Mouse (Mus musculus) heart, embryonic 12.5 days (tissue): Measurements from ENCODE around the gene Spem2. TPM values are rescaled to one million over a fixed set of nuclear protein-coding genes. Genes with fewer than 3 reads are reported as not detected.
"Not testable (repeated sequence)": the region's sequence is repeated elsewhere in the genome, so short reads cannot be mapped to it uniquely, and the experiment has no call there.

Source experiments
- ATAC-seq: fragments of 200-750 bp; cut with Nextera tagmentation; 2 replicates; pipeline ENCODE4 v1.8.0; 2017; ENCODE audit warnings: moderate TSS enrichment, moderate library complexity; ENCODE audit not compliant: insufficient number of reproducible peaks, low FRiP score
- H3K27ac ChIP-seq: fragments of 300-500 bp; sonication (generic); 2 replicates; pipeline ENCODE4 v1.5.1; 2016; ENCODE audit warnings: mild to moderate bottlenecking, moderate library complexity; ENCODE audit not compliant: poor library complexity, severe bottlenecking
- H3K27me3 ChIP-seq: fragments of 300-500 bp; sonication (generic); replicated peaks from 2 replicates; pipeline ENCODE4 v1.6.1; 2016; ENCODE audit warnings: mild to moderate bottlenecking, moderate library complexity
- H3K36me3 ChIP-seq: fragments of 300-500 bp; sonication (generic); 2 replicates; pipeline ENCODE4 v1.6.1; 2016; ENCODE audit warnings: mild to moderate bottlenecking, moderate library complexity
- H3K4me1 ChIP-seq: fragments of 300-500 bp; sonication (generic); replicated peaks from 2 replicates; pipeline ENCODE4 v1.6.1; 2016; ENCODE audit warnings: mild to moderate bottlenecking
- H3K4me2 ChIP-seq: fragments of 300-500 bp; sonication (generic); 2 replicates; pipeline ENCODE4 v1.6.1; 2016; ENCODE audit warnings: mild to moderate bottlenecking, moderate library complexity
- H3K4me3 ChIP-seq: fragments of 300-500 bp; sonication (generic); 2 replicates; pipeline ENCODE4 v1.5.1; 2016; ENCODE audit warnings: mild to moderate bottlenecking
- H3K9ac ChIP-seq: fragments of 300-500 bp; sonication (generic); 2 replicates; pipeline ENCODE4 v1.6.1; 2016; ENCODE audit warnings: mild to moderate bottlenecking, moderate library complexity
- H3K9me3 ChIP-seq: fragments of 300-500 bp; sonication (generic); replicated peaks from 2 replicates; pipeline ENCODE4 v1.6.1; 2016; ENCODE audit warnings: mild to moderate bottlenecking, moderate library complexity
- WGBS: fragments of 180-500 bp; shearing (Covaris S2); methylation state at CpG from one replicate; pipeline ENCODE4 v1.1.7; 2016; 5-methylcytosine and 5-hydroxymethylcytosine counted together
- polyA plus RNA-seq: library from polyadenylated mRNA; unstranded; fragments of >200 nt; fragmentation: Nextera tagmentation; extraction: Ambion mirVana; gene quantifications from 2 replicates; pipeline ENCODE4 v1.2.1, GENCODE M21; 2016

Gene Spem2
- not detected in 2 replicates for polyA plus RNA-seq

- Histone ChIP-seq H3K27ac (no peak within 1 kb of the TSS), H3K4me3 (no peak within 1 kb of the TSS), H3K9me3 (no peaks in the 10 kb centered on the region; the same call in 1 of the 2 replicates), H3K9ac (no peak within 1 kb of the TSS), H3K36me3 (no peaks in the 10 kb centered on the region), H3K27me3 (0 out of 2 replicates have a peak, but pooled peaks cover 6% of the 10 kb centered on the region), H3K4me2 (no peak within 1 kb of the TSS), H3K4me1 (no peaks in the 10 kb centered on the region)
- WGBS: 66% methylated on average over 2 of the region's 2 CpGs
- no peak for ATAC-seq
Observed at GRCm38 (mm10) chr11:69818365-69818764, at the start of gene Spem2. Spem2 (minus strand) TSS chr11:69818465.

- Histone ChIP-seq H3K36me3 (no peaks in the 10 kb centered on the region), H3K4me1 (peaks cover 6% of the 10 kb centered on the region)
Observed at GRCm38 (mm10) chr11:69867335-69867734, 49.1 kb upstream of the Spem2 start.

GRCm38 (mm10) chr11:69865561-69865960, 47.3 kb upstream of the Spem2 start:
- no peak overlapping the region for H3K4me3 ChIP-seq
- no peaks in the 10 kb centered on the region; the same call in 1 of the 2 replicates for H3K27me3 ChIP-seq
- no peaks in the 10 kb centered on the region for H3K36me3 ChIP-seq
- no peak overlapping the region for H3K27ac ChIP-seq
- WGBS: 88% methylated on average over 9 of the region's 9 CpGs
- H3K4me1 ChIP-seq: peaks cover 6% of the 10 kb centered on the region
- no peak for ATAC-seq
- H3K4me2 ChIP-seq: no peak overlapping the region
- H3K9ac ChIP-seq: no peak overlapping the region
- H3K9me3 ChIP-seq: no peaks in the 10 kb centered on the region

More at GRCm38 (mm10) chr11:69867335-69867734, 49.1 kb upstream of the Spem2 start:
- Histone ChIP-seq H3K4me2 (no peak overlapping the region), H3K27me3 (no peaks in the 10 kb centered on the region; the same call in 1 of the 2 replicates), H3K27ac (no peak overlapping the region), H3K9ac (no peak overlapping the region), H3K4me3 (no peak overlapping the region), H3K9me3 (no peaks in the 10 kb centered on the region)
- ATAC-seq: 0 out of 2 replicates have a peak, but pooled peaks have one; percentile 15
- WGBS: 42% methylated on average over 9 of the region's 9 CpGs

GRCm38 (mm10) chr11:69864138-69864860, 46.0 kb upstream of the Spem2 start:
- 50% methylated on average over 8 of the region's 8 CpGs for WGBS
- Histone ChIP-seq H3K4me3 (no peak overlapping the region), H3K36me3 (no peaks in the 10 kb centered on the region), H3K9ac (no peak overlapping the region), H3K27ac (peak overlapping the region; percentile 66), H3K4me2 (peak overlapping the region; percentile 33; the same call in 1 of the 2 replicates), H3K27me3 (peaks cover 8% of the 10 kb centered on the region), H3K9me3 (no peaks in the 10 kb centered on the region), H3K4me1 (peaks cover 6% of the 10 kb centered on the region)
- no peak for ATAC-seq

- WGBS: 78% methylated on average over 3 of the region's 3 CpGs
- peaks cover 14% of the 10 kb centered on the region for H3K27me3 ChIP-seq
- ATAC-seq, H3K9ac ChIP-seq, H3K4me3 ChIP-seq, H3K36me3 ChIP-seq, H3K9me3 ChIP-seq, H3K4me1 ChIP-seq: not testable (repeated sequence)
- H3K4me2 ChIP-seq: peak overlapping the region; percentile 33; the same call in 1 of the 2 replicates
- peak overlapping the region; percentile 66 for H3K27ac ChIP-seq
Observed at GRCm38 (mm10) chr11:69863729-69864128, 45.5 kb upstream of the Spem2 start.

- Histone ChIP-seq H3K36me3 (no peaks in the 10 kb centered on the region), H3K9me3 (no peaks in the 10 kb centered on the region), H3K4me2 (no peak within 1 kb of the TSS; the same call in 1 of the 2 replicates), H3K9ac (peak within 1 kb of the TSS; percentile 6; the same call in 1 of the 2 replicates), H3K27me3 (peaks cover 38% of the 10 kb centered on the region), H3K4me3 (no peak within 1 kb of the TSS), H3K27ac (no peak within 1 kb of the TSS), H3K4me1 (peaks cover 8% of the 10 kb centered on the region; the same call in 1 of the 2 replicates)
- WGBS: 18% methylated on average over 30 of the region's 30 CpGs
- no peak for ATAC-seq
Observed at GRCm38 (mm10) chr11:69858113-69858998, 40.1 kb upstream of the Spem2 start, which contains the start of gene Tnk1. Tnk1 (minus strand) TSS chr11:69858730.

- no peak for ATAC-seq
- Histone ChIP-seq H3K4me2 (peak overlapping the region; percentile 4), H3K9ac (no peak overlapping the region), H3K36me3 (peaks cover 22% of the 10 kb centered on the region), H3K27me3 (peaks cover 38% of the 10 kb centered on the region), H3K9me3 (no peaks in the 10 kb centered on the region), H3K4me3 (no peak overlapping the region), H3K27ac (peak overlapping the region; percentile 31; the same call in 1 of the 2 replicates), H3K4me1 (peaks cover 17% of the 10 kb centered on the region; the same call in 1 of the 2 replicates)
- 14% methylated on average over 16 of the region's 16 CpGs for WGBS
Observed at GRCm38 (mm10) chr11:69855347-69855746, 37.1 kb upstream of the Spem2 start.

GRCm38 (mm10) chr11:69854680-69855079, 36.4 kb upstream of the Spem2 start:
- WGBS: 76% methylated on average over 10 of the region's 10 CpGs
- Histone ChIP-seq H3K9ac (no peak overlapping the region), H3K4me1 (peaks cover 17% of the 10 kb centered on the region; the same call in 1 of the 2 replicates), H3K27me3 (peaks cover 34% of the 10 kb centered on the region), H3K4me3 (no peak overlapping the region), H3K4me2 (peak overlapping the region; percentile 4), H3K27ac (peak overlapping the region; percentile 31), H3K9me3 (no peaks in the 10 kb centered on the region), H3K36me3 (peaks cover 28% of the 10 kb centered on the region)
- no peak for ATAC-seq

GRCm38 (mm10) chr11:69853994-69854393, 35.7 kb upstream of the Spem2 start:
- ATAC-seq: peak; percentile 94
- peak overlapping the region; percentile 38 for H3K27ac ChIP-seq
- peaks cover 27% of the 10 kb centered on the region for H3K27me3 ChIP-seq
- peak overlapping the region; percentile 4 for H3K4me2 ChIP-seq
- H3K4me3 ChIP-seq: no peak overlapping the region
- no peaks in the 10 kb centered on the region for H3K9me3 ChIP-seq
- peaks cover 17% of the 10 kb centered on the region; the same call in 1 of the 2 replicates for H3K4me1 ChIP-seq
- H3K36me3 ChIP-seq: peaks cover 35% of the 10 kb centered on the region
- 36% methylated on average over 7 of the region's 7 CpGs for WGBS
- no peak overlapping the region for H3K9ac ChIP-seq

GRCm38 (mm10) chr11:69850754-69851153, 32.5 kb upstream of the Spem2 start:
- Histone ChIP-seq H3K9ac (no peak overlapping the region), H3K4me1 (peaks cover 39% of the 10 kb centered on the region), H3K4me3 (no peak overlapping the region)

More at GRCm38 (mm10) chr11:69850754-69851153, 32.5 kb upstream of the Spem2 start:
- Histone ChIP-seq H3K36me3 (peaks cover 49% of the 10 kb centered on the region), H3K9me3 (no peaks in the 10 kb centered on the region), H3K27ac (no peak overlapping the region), H3K4me2 (no peak overlapping the region), H3K27me3 (peaks cover 1% of the 10 kb centered on the region; the same call in 1 of the 2 replicates)
- no peak for ATAC-seq
- 74% methylated on average over 8 of the region's 8 CpGs for WGBS
